Mouse (Mus musculus): ENCODE data around the gene Irs1.

Gene Irs1

GRCm38 (mm10) chr1:82253789-82254445 lies 37.3 kb downstream of the Irs1 start:
- DNase-seq (ENCODE audit: low spot score): no peak

GRCm38 (mm10) chr1:82247221-82247951 lies 43.8 kb downstream of the Irs1 start:
- DNase-seq (ENCODE audit: low spot score): no peak

- no peak for DNase-seq (ENCODE audit: low spot score)
These were observed 46.2 kb downstream of the Irs1 start for GRCm38 (mm10) chr1:82245002-82245401.

- no peak for DNase-seq (ENCODE audit: low spot score)
These were observed 47.9 kb downstream of the Irs1 start for GRCm38 (mm10) chr1:82243260-82243825.

GRCm38 (mm10) chr1:82239409-82240201 lies 51.6 kb downstream of the Irs1 start:
- no peak for DNase-seq (ENCODE audit: low spot score)

- DNase-seq (ENCODE audit: low spot score): no peak
These were observed 53.0 kb downstream of the Irs1 start for GRCm38 (mm10) chr1:82238245-82238644.

- no peak for DNase-seq (ENCODE audit: low spot score)
These were observed 55.6 kb downstream of the Irs1 start for GRCm38 (mm10) chr1:82235455-82236104.

GRCm38 (mm10) chr1:82234616-82235015 lies 56.6 kb downstream of the Irs1 start:
- DNase-seq (ENCODE audit: low spot score): no peak

GRCm38 (mm10) chr1:82232812-82233211 lies 58.4 kb downstream of the Irs1 start, which contains the start of gene Gm9747:
Gm9747 (plus strand) TSS chr1:82233112.
- DNase-seq (ENCODE audit: low spot score): no peak

- DNase-seq (ENCODE audit: low spot score): no peak
These were observed 62.4 kb downstream of the Irs1 start for GRCm38 (mm10) chr1:82228841-82229240.

GRCm38 (mm10) chr1:82223042-82223795 lies 68.0 kb downstream of the Irs1 start:
- DNase-seq (ENCODE audit: low spot score): no peak

GRCm38 (mm10) chr1:82221462-82221861 lies 69.8 kb downstream of the Irs1 start:
- no peak for DNase-seq (ENCODE audit: low spot score)

- no peak for DNase-seq (ENCODE audit: low spot score)
These were observed 70.4 kb downstream of the Irs1 start for GRCm38 (mm10) chr1:82220673-82221396.

- DNase-seq (ENCODE audit: low spot score): no peak
These were observed 83.7 kb downstream of the Irs1 start for GRCm38 (mm10) chr1:82207511-82207910.

GRCm38 (mm10) chr1:82200636-82201035 lies 90.6 kb downstream of the Irs1 start:
- DNase-seq (ENCODE audit: low spot score): peak; percentile 19

GRCm38 (mm10) chr1:82199918-82200317 lies 91.3 kb downstream of the Irs1 start:
- DNase-seq (ENCODE audit: low spot score): no peak

GRCm38 (mm10) chr1:82191579-82191978 lies 99.6 kb downstream of the Irs1 start:
- no peak for DNase-seq (ENCODE audit: low spot score)

GRCm38 (mm10) chr1:82189516-82189915 lies 101.7 kb downstream of the Irs1 start:
- no peak for DNase-seq (ENCODE audit: low spot score)

- no peak for DNase-seq (ENCODE audit: low spot score)
These were observed 102.5 kb downstream of the Irs1 start for GRCm38 (mm10) chr1:82188549-82189231.

GRCm38 (mm10) chr1:82183913-82184442 lies 107.2 kb downstream of the Irs1 start:
- DNase-seq (ENCODE audit: low spot score): no peak
